Mouse (Mus musculus) bone marrow macrophage, adult 2 months (primary cell): ENCODE results near the gene Dnm1.

Source experiments
- CTCF ChIP-seq: IDR thresholded peaks from 2 replicates; pipeline ENCODE4 v1.5.1; 2012; ENCODE audit warnings: low read depth, mild to moderate bottlenecking, low read length, moderate library complexity
- POLR2A ChIP-seq: IDR thresholded peaks from 2 replicates; pipeline ENCODE4 v1.6.1; 2012; ENCODE audit warnings: mild to moderate bottlenecking, low read depth, low read length, borderline replicate concordance

- no peak for TF ChIP-seq CTCF
- no peak for TF ChIP-seq POLR2A
Observed at GRCm38 (mm10) chr2:32307247-32307798, 45.8 kb downstream of the Dnm1 start.
